Mouse (Mus musculus) spleen, embryonic (tissue): ENCODE results near the gene Nod1.

Experiments used
- CTCF ChIA-PET: fragments of 350-600 bp; sonication (Branson Sonifier 250); formaldehyde crosslinking; loops from one replicate; lab custom pipeline; 2022; lab: Charles Lee

Nod1 gene

DNA sequence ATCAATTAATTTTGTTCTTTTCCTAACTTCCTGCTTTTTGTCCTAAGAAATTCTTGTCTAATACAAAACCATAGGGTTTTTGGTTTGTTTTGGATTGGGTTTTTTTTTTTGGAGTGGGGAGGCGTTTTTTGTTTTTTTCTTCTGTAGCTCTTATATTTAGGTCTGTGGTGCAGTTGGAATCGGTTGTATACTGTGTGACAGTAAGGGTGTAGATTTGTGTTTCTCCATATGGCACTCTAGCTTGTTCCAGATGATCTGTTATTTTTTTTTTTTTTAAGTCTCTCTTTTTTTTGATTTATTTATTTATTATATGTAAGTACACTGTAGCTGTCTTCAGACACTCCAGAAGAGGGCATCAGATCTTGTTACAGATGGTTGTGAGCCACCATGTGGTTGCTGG is 72.2 kb downstream of the Nod1 start:
- CTCF ChIA-PET: interaction anchor here (0.6 kb wide), 1 partner anchor 57 kb away, joined by 3 read pairs; no protein-coding TSS in a partner anchor

DNA sequence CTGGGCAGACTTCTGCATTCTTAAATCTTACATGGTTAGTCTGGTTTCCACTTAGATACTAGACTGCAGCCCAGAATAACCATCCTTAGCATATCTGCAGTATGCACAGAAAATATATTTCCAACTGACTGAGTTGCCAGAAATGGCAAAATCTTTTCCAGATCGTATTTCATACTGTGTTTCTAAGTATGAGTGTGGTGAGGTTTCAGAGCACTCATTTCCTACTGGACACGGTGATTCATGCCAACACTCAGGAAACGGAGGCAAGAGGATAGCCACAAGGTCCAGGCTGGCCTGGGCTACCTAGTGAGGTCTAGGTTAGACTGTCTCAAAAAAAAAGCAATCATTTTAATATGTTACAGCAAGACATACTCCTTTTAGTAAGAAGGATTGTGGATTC is 81.0 kb downstream of the Nod1 start:
- CTCF ChIA-PET: no interaction called here

DNA sequence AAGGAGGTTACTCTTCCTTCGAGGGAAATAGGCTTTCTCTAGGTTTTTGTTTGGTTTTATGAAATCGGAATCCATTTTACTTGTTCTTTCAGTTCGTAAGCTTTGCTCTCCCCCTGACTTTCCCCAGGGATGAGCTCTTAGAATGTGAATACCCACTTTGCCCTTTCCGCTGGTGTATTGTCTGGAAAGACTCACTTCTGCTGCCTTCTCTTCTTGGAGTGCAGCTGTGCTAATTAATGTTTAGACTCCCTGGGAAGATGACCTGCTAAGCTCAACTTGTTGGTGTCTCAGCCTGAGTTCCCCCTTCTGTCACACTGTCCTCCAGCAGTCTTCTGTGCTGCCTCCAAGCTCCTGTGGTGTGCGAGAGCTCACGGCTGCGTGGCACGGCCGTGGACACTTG is 82.2 kb downstream of the Nod1 start:
- CTCF ChIA-PET: no interaction called here

DNA sequence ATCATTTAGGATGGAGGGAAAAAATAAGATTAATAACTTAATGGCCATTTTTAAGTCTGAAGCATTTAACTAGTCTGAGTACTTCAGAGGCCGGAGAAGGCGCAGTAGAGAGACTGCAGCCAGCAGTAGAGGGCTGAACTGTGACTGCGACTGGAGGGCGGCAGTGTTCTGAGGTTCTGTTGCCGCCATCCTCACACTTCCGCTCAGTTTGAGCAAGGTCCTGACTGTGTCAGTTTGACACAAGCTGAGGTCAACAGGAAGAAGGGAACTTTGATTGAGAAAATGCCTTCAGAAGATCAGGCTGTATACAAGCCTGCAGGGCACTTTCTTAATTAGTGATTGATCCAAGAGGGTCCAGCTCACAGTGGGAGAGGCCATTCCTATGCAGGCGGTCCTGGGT is 86.2 kb downstream of the Nod1 start:
- CTCF ChIA-PET: no interaction called here

DNA sequence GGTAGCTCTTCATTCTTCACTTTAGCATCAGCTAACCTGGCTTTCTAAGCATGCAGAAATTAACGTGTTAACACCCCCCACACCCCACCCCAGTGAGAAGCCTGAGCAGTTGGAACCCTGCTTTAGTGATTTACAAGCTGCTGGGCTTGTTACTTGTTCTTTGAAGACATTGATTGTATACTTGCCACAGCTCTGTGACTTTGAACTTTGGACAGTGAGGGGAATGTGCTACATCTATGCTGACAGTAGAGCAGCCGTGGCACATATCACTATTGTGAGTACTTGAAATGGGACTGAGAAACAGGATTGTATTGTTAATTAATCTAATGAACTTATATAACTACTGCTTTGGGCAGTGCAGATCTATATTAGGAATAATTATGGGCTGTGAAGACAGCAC is 89.0 kb downstream of the Nod1 start:
- CTCF ChIA-PET: no interaction called here

DNA sequence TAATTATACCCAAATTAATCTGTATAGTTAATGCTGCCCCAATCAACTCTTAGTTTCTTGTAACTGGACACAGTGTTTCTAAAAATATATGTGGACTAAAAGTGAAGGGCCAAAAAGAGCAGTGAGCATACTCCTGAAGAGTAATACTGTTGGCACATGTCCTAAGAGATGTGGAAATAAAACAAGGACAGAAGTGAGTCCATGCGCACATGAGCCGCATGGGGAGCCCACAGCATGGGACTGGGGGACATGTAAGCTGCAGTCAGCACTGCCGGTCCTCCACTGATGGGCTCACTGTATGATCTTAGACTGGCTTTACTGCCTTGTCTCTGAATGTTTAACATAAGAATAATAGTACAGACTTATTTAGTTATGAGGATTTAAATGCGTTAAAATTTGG is 92.3 kb downstream of the Nod1 start:
- CTCF ChIA-PET: no interaction called here

DNA sequence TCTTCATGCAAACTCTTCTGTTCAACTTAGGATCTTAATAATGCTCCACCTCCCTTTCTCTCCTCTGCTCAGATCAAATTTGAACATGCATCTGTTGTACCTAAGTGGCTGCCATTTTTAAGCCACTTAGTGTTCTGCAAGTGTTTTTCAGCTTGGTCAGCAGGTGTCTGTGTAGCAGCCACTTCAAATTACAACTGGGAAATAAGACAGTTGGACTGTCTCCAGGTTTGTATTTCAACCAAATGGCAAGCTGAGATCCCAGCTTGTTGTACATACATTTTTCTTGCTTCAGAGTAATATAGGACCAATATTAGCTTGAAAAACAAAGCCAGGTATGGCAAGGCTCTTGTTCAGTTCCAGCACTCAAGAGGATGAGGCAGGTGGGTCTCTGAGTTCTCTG is 93.9 kb downstream of the Nod1 start:
- CTCF ChIA-PET: no interaction called here

DNA sequence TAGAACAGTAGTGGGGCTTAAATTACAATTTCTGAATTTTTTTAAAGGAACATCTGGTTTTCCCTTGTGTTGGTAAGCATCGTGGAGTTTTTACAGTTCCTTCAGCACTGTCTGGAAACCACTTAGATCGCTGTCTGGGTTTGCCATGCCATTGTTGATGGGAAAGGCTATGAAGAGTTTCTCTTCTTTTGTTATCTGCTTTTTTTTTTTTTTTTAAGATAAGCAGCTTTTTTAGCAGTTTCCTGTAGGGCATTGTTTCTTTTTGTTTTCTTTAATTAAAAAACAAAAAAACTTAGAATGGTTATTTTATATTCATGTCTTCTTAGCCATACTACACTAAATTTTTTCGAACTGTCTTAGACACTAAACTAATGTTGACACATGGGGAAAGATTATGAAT is 94.8 kb downstream of the Nod1 start:
- CTCF ChIA-PET: interaction anchor here (0.7 kb wide), 1 partner anchor 889 kb away, joined by 19 read pairs; no protein-coding TSS in a partner anchor

DNA sequence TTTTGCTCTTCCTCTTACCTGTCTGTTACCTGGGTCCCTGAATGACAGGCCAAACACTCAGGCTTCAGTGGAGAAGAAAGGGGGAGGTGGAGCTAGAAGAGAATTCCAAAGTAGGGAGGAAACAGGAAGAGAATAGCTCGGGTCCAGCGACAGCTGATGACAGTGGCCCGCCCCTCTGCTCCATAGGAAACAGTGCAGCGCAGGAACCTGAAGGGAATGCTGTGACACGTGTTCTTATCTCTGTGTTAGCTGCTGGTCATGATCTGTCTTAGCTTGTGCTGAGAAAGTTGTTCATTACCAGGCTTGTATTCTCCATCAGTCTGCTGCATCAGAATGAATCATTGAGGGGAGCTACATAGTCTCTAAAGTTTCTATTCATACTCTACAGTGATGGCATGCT is 95.6 kb downstream of the Nod1 start:
- CTCF ChIA-PET: interaction anchor here (0.7 kb wide), 1 partner anchor 888 kb away, joined by 19 read pairs; no protein-coding TSS in a partner anchor
